Mouse (Mus musculus) limb, embryonic 14.5 days (tissue): ENCODE measurements around the gene Clec4f. TPM values are rescaled to one million over a fixed set of nuclear protein-coding genes. Genes with fewer than 3 reads are reported as not detected.

Experiments
- ATAC-seq: fragments of 200-750 bp; cut with Nextera tagmentation; 2 replicates; pipeline ENCODE4 v1.8.0; 2017; ENCODE audit warnings: low read depth, moderate number of reproducible peaks, moderate TSS enrichment; ENCODE audit not compliant: low FRiP score
- DNase-seq: peaks from one replicate; pipeline ENCODE4 v3.0.0-alpha.2; 2015; ENCODE audit warnings: low spot score
- H3K27ac ChIP-seq: fragments of 300-500 bp; sonication (generic); replicated peaks from 2 replicates; pipeline ENCODE4 v1.5.1; 2014; ENCODE audit warnings: low read depth, mild to moderate bottlenecking, low read length, moderate library complexity, mixed read lengths
- H3K27me3 ChIP-seq: fragments of 300-500 bp; sonication (generic); 2 replicates; pipeline ENCODE4 v1.6.1; 2014; ENCODE audit warnings: low read length, mixed read lengths; ENCODE audit not compliant: control insufficient read depth, insufficient read depth
- H3K36me3 ChIP-seq: fragments of 300-500 bp; sonication (generic); 2 replicates; pipeline ENCODE4 v1.6.1; 2014; ENCODE audit warnings: mild to moderate bottlenecking, low read length, moderate library complexity, mixed read lengths; ENCODE audit not compliant: control insufficient read depth, insufficient read depth
- H3K4me1 ChIP-seq: fragments of 300-500 bp; sonication (generic); 2 replicates; pipeline ENCODE4 v1.6.1; 2014; ENCODE audit warnings: antibody characterized with exemption, low read length, mixed read lengths; ENCODE audit not compliant: control insufficient read depth, insufficient read depth
- H3K4me2 ChIP-seq: fragments of 300-500 bp; sonication (generic); replicated peaks from 2 replicates; pipeline ENCODE4 v1.6.1; 2014; ENCODE audit warnings: low read depth, mild to moderate bottlenecking, low read length, moderate library complexity; ENCODE audit not compliant: severe bottlenecking
- H3K4me3 ChIP-seq: fragments of 300-500 bp; sonication (generic); replicated peaks from 2 replicates; pipeline ENCODE4 v1.5.1; 2014; ENCODE audit warnings: low read length
- H3K9ac ChIP-seq: fragments of 300-500 bp; sonication (generic); 2 replicates; pipeline ENCODE4 v1.6.1; 2014; ENCODE audit warnings: mild to moderate bottlenecking, low read depth, low read length, moderate library complexity; ENCODE audit not compliant: severe bottlenecking
- H3K9me3 ChIP-seq: fragments of 300-500 bp; sonication (generic); 2 replicates; pipeline ENCODE4 v1.6.1; 2016; ENCODE audit warnings: low read length; ENCODE audit not compliant: control insufficient read depth
- POLR2A ChIP-seq: fragments of 200-500 bp; IDR thresholded peaks from 2 replicates; pipeline ENCODE4 v1.8.0; 2012; ENCODE audit warnings: inconsistent platforms, mild to moderate bottlenecking, moderate library complexity, borderline replicate concordance; ENCODE audit not compliant: insufficient read depth, insufficient read length; ENCODE audit errors: extremely low read depth
- WGBS: fragments of 180-500 bp; shearing (Covaris S2); extraction: QIAGEN DNeasy Blood & Tissue Kit; methylation state at CpG from one replicate; pipeline ENCODE4 v1.1.7; 2014; 5-methylcytosine and 5-hydroxymethylcytosine counted together
- polyA plus RNA-seq, 2 experiments: library from polyadenylated mRNA; depleted of rRNA in 1 of 2; stranded (reverse) in 1 of 2; unstranded in 1 of 2; fragments of >200 nt; fragmentation: Nextera tagmentation in 1 of 2; extraction: Ambion mirVana in 1 of 2; gene quantifications; 2 replicates each; pipeline versions ENCODE4 v1.2.1 to v1.2.3; 2012 to 2014

Gene Clec4f
- polyA plus RNA-seq, 2 experiments = not detected

DNA sequence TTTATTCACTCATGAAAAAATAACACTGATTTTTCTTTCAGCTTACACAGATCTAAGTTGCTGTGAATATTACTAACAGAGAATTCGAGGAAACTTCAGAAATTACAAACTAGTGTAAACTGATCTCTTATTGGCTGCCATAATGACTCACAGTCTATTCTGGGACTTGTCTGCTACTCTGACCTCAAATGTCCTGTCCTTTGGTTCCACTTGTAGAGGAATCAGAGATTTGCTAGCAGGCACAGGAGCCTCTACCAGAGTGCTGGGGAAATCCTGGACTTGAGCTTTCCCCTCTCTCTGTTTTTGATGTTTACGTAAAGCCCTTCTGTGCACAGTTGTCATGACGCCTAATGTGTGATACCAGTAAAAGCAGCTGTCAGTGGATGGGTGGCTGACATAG lies 58.0 kb downstream of the Clec4f start:
- no peaks in the 10 kb centered on the region for H3K27me3 ChIP-seq
- no peak overlapping the region for H3K4me3 ChIP-seq
- TF ChIP-seq POLR2A = no peak
- DNase-seq (no peak), ATAC-seq (no peak)
- no peak overlapping the region for H3K27ac ChIP-seq
- no peak overlapping the region for H3K4me2 ChIP-seq
- no peaks in the 10 kb centered on the region for H3K36me3 ChIP-seq
- H3K9me3 ChIP-seq = no peaks in the 10 kb centered on the region
- H3K9ac ChIP-seq = no peak overlapping the region
- WGBS = 59% methylated on average over 3 of the region's 3 CpGs
- H3K4me1 ChIP-seq = no peaks in the 10 kb centered on the region

- Histone ChIP-seq H3K4me1 (no peaks in the 10 kb centered on the region), H3K4me3 (no peak overlapping the region), H3K27ac (no peak overlapping the region), H3K9me3 (no peaks in the 10 kb centered on the region), H3K9ac (no peak overlapping the region), H3K27me3 (no peaks in the 10 kb centered on the region), H3K36me3 (no peaks in the 10 kb centered on the region), H3K4me2 (no peak overlapping the region)
- no peak for TF ChIP-seq POLR2A
- no peak for DNase-seq
- ATAC-seq = no peak
- 92% methylated on average over 2 of the region's 2 CpGs for WGBS
Observed at GRCm38 (mm10) chr6:83595035-83595434, 61.0 kb downstream of the Clec4f start.

Other genes starting within 250 kb of the Clec4f start
- 21.1 and 24.9 TPM in 2 replicates for gene Tet3, start 197.1 kb downstream of the Clec4f start, polyA plus RNA-seq (2012; rRNA removed)
- 44.3 and 49.0 TPM in 2 replicates for gene Tet3, start 197.1 kb downstream of the Clec4f start, polyA plus RNA-seq (2014; fragmentation: Nextera tagmentation; extraction: Ambion mirVana)
- gene Dguok, start 149.2 kb downstream of the Clec4f start, polyA plus RNA-seq (2012; rRNA removed) = 89.0 and 104 TPM in 2 replicates
- 77.0 and 87.0 TPM in 2 replicates for gene Dguok, start 149.2 kb downstream of the Clec4f start, polyA plus RNA-seq (2014; fragmentation: Nextera tagmentation; extraction: Ambion mirVana)
- 5.1 and 5.3 TPM in 2 replicates for gene Actg2, start 119.9 kb downstream of the Clec4f start, polyA plus RNA-seq (2012; rRNA removed)
- gene Actg2, start 119.9 kb downstream of the Clec4f start, polyA plus RNA-seq (2014; fragmentation: Nextera tagmentation; extraction: Ambion mirVana) = 5.5 and 5.6 TPM in 2 replicates
- gene Stambp, start 83.5 kb downstream of the Clec4f start, polyA plus RNA-seq (2012; rRNA removed) = 20.3 and 21.3 TPM in 2 replicates
- 27.9 and 30.2 TPM in 2 replicates for gene Stambp, start 83.5 kb downstream of the Clec4f start, polyA plus RNA-seq (2014; fragmentation: Nextera tagmentation; extraction: Ambion mirVana)
- not detected in 2 replicates for gene Cd207, start 21.7 kb upstream of the Clec4f start, polyA plus RNA-seq (2012; rRNA removed)
- gene Cd207, start 21.7 kb upstream of the Clec4f start, polyA plus RNA-seq (2014; fragmentation: Nextera tagmentation; extraction: Ambion mirVana) = not detected in 2 replicates
- 0.70 and 1.1 TPM in 2 replicates for gene Vax2, start 55.1 kb upstream of the Clec4f start, polyA plus RNA-seq (2012; rRNA removed)
- 0.80 and 1.4 TPM in 2 replicates for gene Vax2, start 55.1 kb upstream of the Clec4f start, polyA plus RNA-seq (2014; fragmentation: Nextera tagmentation; extraction: Ambion mirVana)
- 0.05 TPM in 2 replicates for gene Atp6v1b1, start 86.8 kb upstream of the Clec4f start, polyA plus RNA-seq (2012; rRNA removed)
- not detected in 2 replicates for gene Atp6v1b1, start 86.8 kb upstream of the Clec4f start, polyA plus RNA-seq (2014; fragmentation: Nextera tagmentation; extraction: Ambion mirVana)
- not detected in 2 replicates for gene Ankrd53, start 106.5 kb upstream of the Clec4f start, polyA plus RNA-seq (2012; rRNA removed)
- not detected in 2 replicates for gene Ankrd53, start 106.5 kb upstream of the Clec4f start, polyA plus RNA-seq (2014; fragmentation: Nextera tagmentation; extraction: Ambion mirVana)
- gene Tex261, start 119.6 kb upstream of the Clec4f start, polyA plus RNA-seq (2012; rRNA removed) = 77.4 and 108 TPM in 2 replicates
- 90.2 and 90.4 TPM in 2 replicates for gene Tex261, start 119.6 kb upstream of the Clec4f start, polyA plus RNA-seq (2014; fragmentation: Nextera tagmentation; extraction: Ambion mirVana)
- gene Nagk, start 138.8 kb upstream of the Clec4f start, polyA plus RNA-seq (2012; rRNA removed) = 37.6 and 38.7 TPM in 2 replicates
- 57.5 and 59.9 TPM in 2 replicates for gene Nagk, start 138.8 kb upstream of the Clec4f start, polyA plus RNA-seq (2014; fragmentation: Nextera tagmentation; extraction: Ambion mirVana)
- gene Paip2b, start 175.6 kb upstream of the Clec4f start, polyA plus RNA-seq (2012; rRNA removed) = 33.5 and 36.3 TPM in 2 replicates
- 18.2 and 19.0 TPM in 2 replicates for gene Paip2b, start 175.6 kb upstream of the Clec4f start, polyA plus RNA-seq (2014; fragmentation: Nextera tagmentation; extraction: Ambion mirVana)
- gene Zfp638, start 210.9 kb upstream of the Clec4f start, polyA plus RNA-seq (2012; rRNA removed) = 42.2 and 55.4 TPM in 2 replicates
- gene Zfp638, start 210.9 kb upstream of the Clec4f start, polyA plus RNA-seq (2014; fragmentation: Nextera tagmentation; extraction: Ambion mirVana) = 61.8 and 71.5 TPM in 2 replicates